Mouse (Mus musculus): ENCODE results near the gene Kdm1b. TPM values are rescaled to one million over a fixed set of nuclear protein-coding genes. Genes with fewer than 3 reads are reported as not detected.

The Kdm1b gene
- total and polyA plus RNA-seq, 2 experiments from 2014 or later = 5.7 to 5.9 TPM

- no peaks in the 10 kb centered on the region for H3K9me3 ChIP-seq (replicated peaks; ENCODE audit: control insufficient read depth, low read length)
- no peaks in the 10 kb centered on the region for H3K27me3 ChIP-seq (ENCODE audit: control insufficient read depth, insufficient read depth, low read length)
- no peaks in the 10 kb centered on the region for H3K36me3 ChIP-seq (replicated peaks; ENCODE audit: control insufficient read depth, insufficient read depth, low read length)
- ATAC-seq (ENCODE audit: insufficient read depth, low read depth) = no peak
- no peak for DNase-seq (ENCODE audit: low spot score)
- H3K9ac ChIP-seq (replicated peaks; ENCODE audit: low read depth, low read length) = no peak overlapping the region
- H3K4me3 ChIP-seq (ENCODE audit: low read depth, low read length) = no peak overlapping the region
- TF ChIP-seq CTCF (IDR thresholded peaks at IDR 0.05; ENCODE audit: low read depth) = no peak
- no peak for TF ChIP-seq EP300 (IDR thresholded peaks at IDR 0.05; ENCODE audit: low read depth)
- WGBS = 88% methylated on average over 17 of the region's 17 CpGs
- H3K4me2 ChIP-seq (ENCODE audit: low read depth, low read length) = no peak overlapping the region
- no peak overlapping the region for H3K27ac ChIP-seq (ENCODE audit: low read depth)
- H3K4me1 ChIP-seq (ENCODE audit: control insufficient read depth, insufficient read depth) = no peaks in the 10 kb centered on the region
Observed at GRCm38 (mm10) chr13:47030376-47031107, 12.8 kb upstream of the Kdm1b start.

GRCm38 (mm10) chr13:47033602-47034001 lies 9.7 kb upstream of the Kdm1b start:
- ATAC-seq (ENCODE audit: insufficient read depth, low read depth) = no peak
- Histone ChIP-seq H3K4me3 (ENCODE audit: low read depth, low read length) (no peak overlapping the region), H3K9me3 (replicated peaks; ENCODE audit: control insufficient read depth, low read length) (no peaks in the 10 kb centered on the region), H3K4me1 (ENCODE audit: control insufficient read depth, insufficient read depth) (no peaks in the 10 kb centered on the region), H3K27me3 (ENCODE audit: control insufficient read depth, insufficient read depth, low read length) (no peaks in the 10 kb centered on the region), H3K27ac (ENCODE audit: low read depth) (no peak overlapping the region), H3K36me3 (replicated peaks; ENCODE audit: control insufficient read depth, insufficient read depth, low read length) (no peaks in the 10 kb centered on the region), H3K4me2 (ENCODE audit: low read depth, low read length) (no peak overlapping the region), H3K9ac (replicated peaks; ENCODE audit: low read depth, low read length) (no peak overlapping the region)
- TF ChIP-seq EP300 (IDR thresholded peaks at IDR 0.05; ENCODE audit: low read depth) = no peak
- no peak for TF ChIP-seq CTCF (IDR thresholded peaks at IDR 0.05; ENCODE audit: low read depth)
- DNase-seq (ENCODE audit: low spot score) = no peak
- 89% methylated on average over 4 of the region's 4 CpGs for WGBS

- TF ChIP-seq EP300 (IDR thresholded peaks at IDR 0.05; ENCODE audit: low read depth) (no peak), CTCF (IDR thresholded peaks at IDR 0.05; ENCODE audit: low read depth) (no peak)
- no peak for DNase-seq (ENCODE audit: low spot score)
- ATAC-seq (ENCODE audit: insufficient read depth, low read depth) = no peak
- H3K9ac ChIP-seq (replicated peaks; ENCODE audit: low read depth, low read length) = no peak overlapping the region
- no peak overlapping the region for H3K4me2 ChIP-seq (ENCODE audit: low read depth, low read length)
- H3K27me3 ChIP-seq (ENCODE audit: control insufficient read depth, insufficient read depth, low read length) = no peaks in the 10 kb centered on the region
- H3K4me1 ChIP-seq (ENCODE audit: control insufficient read depth, insufficient read depth) = no peaks in the 10 kb centered on the region; the same call in 1 of the 2 replicates
- no peaks in the 10 kb centered on the region for H3K9me3 ChIP-seq (replicated peaks; ENCODE audit: control insufficient read depth, low read length)
- H3K4me3 ChIP-seq (ENCODE audit: low read depth, low read length) = no peak overlapping the region
- H3K27ac ChIP-seq (ENCODE audit: low read depth) = no peak overlapping the region
- H3K36me3 ChIP-seq (replicated peaks; ENCODE audit: control insufficient read depth, insufficient read depth, low read length) = no peaks in the 10 kb centered on the region
- 71% methylated on average over 6 of the region's 6 CpGs for WGBS
Observed at GRCm38 (mm10) chr13:47037946-47038345, 5.4 kb upstream of the Kdm1b start.

GRCm38 (mm10) chr13:47040061-47040460 lies 3.2 kb upstream of the Kdm1b start:
- no peak overlapping the region for H3K4me2 ChIP-seq (ENCODE audit: low read depth, low read length)
- DNase-seq (ENCODE audit: low spot score) = no peak
- H3K27me3 ChIP-seq (ENCODE audit: control insufficient read depth, insufficient read depth, low read length) = no peaks in the 10 kb centered on the region
- ATAC-seq (ENCODE audit: insufficient read depth, low read depth) = no peak
- TF ChIP-seq CTCF (IDR thresholded peaks at IDR 0.05; ENCODE audit: low read depth) (no peak), EP300 (IDR thresholded peaks at IDR 0.05; ENCODE audit: low read depth) (no peak)
- H3K9me3 ChIP-seq (replicated peaks; ENCODE audit: control insufficient read depth, low read length) = no peaks in the 10 kb centered on the region
- H3K9ac ChIP-seq (replicated peaks; ENCODE audit: low read depth, low read length) = no peak overlapping the region
- no peak overlapping the region for H3K4me3 ChIP-seq (ENCODE audit: low read depth, low read length)
- no peak overlapping the region for H3K27ac ChIP-seq (ENCODE audit: low read depth)
- H3K4me1 ChIP-seq (ENCODE audit: control insufficient read depth, insufficient read depth) = peaks cover 7% of the 10 kb centered on the region
- WGBS = 84% methylated on average over 5 of the region's 5 CpGs
- H3K36me3 ChIP-seq (replicated peaks; ENCODE audit: control insufficient read depth, insufficient read depth, low read length) = no peaks in the 10 kb centered on the region

- TF ChIP-seq EP300 (IDR thresholded peaks at IDR 0.05; ENCODE audit: low read depth) (no peak), CTCF (IDR thresholded peaks at IDR 0.05; ENCODE audit: low read depth) (no peak)
- no peaks in the 10 kb centered on the region for H3K27me3 ChIP-seq (ENCODE audit: control insufficient read depth, insufficient read depth, low read length)
- peak overlapping the region; percentile 75 for H3K4me3 ChIP-seq (ENCODE audit: low read depth, low read length)
- no peaks in the 10 kb centered on the region for H3K36me3 ChIP-seq (replicated peaks; ENCODE audit: control insufficient read depth, insufficient read depth, low read length)
- no peak overlapping the region for H3K9ac ChIP-seq (replicated peaks; ENCODE audit: low read depth, low read length)
- ATAC-seq (ENCODE audit: insufficient read depth, low read depth) = no peak
- DNase-seq (ENCODE audit: low spot score) = no peak
- H3K9me3 ChIP-seq (replicated peaks; ENCODE audit: control insufficient read depth, low read length) = no peaks in the 10 kb centered on the region
- H3K4me2 ChIP-seq (ENCODE audit: low read depth, low read length) = peak overlapping the region; percentile 68
- 46% methylated on average over 8 of the region's 8 CpGs for WGBS
- peaks cover 7% of the 10 kb centered on the region for H3K4me1 ChIP-seq (ENCODE audit: control insufficient read depth, insufficient read depth)
- H3K27ac ChIP-seq (ENCODE audit: low read depth) = 0 out of 2 replicates have a peak overlapping the region, but pooled peaks have one; percentile 40
Observed at GRCm38 (mm10) chr13:47042024-47042633, 1.2 kb upstream of the Kdm1b start.

All from heart, postnatal 0 days (tissue).